Mouse (Mus musculus): ENCODE data around the gene Elob.

- TF ChIP-seq POLR2A (IDR thresholded peaks at IDR 0.05; ENCODE audit: extremely low read depth, insufficient read depth, low read length) (no peak), CTCF (IDR thresholded peaks at IDR 0.05; ENCODE audit: low read depth, low read length) (no peak)
Observed at GRCm38 (mm10) chr17:23801627-23802026, 27.3 kb downstream of the Elob start.
